In genomic region chr13:55810947-55811346, GRCm38 (mm10) we compare ENCODE assay signal across 25 mouse cellular contexts. TPM values are rescaled to one million over a fixed set of nuclear protein-coding genes. Genes with fewer than 3 reads are reported as not detected.
DNase-seq lines count a peak whose midpoint lies in the region; ATAC-seq lines count a peak whose summit lies in the region.
"Had no signal": no experiment of that assay in that cellular context is flagged by ENCODE, and none has a peak within 500 bp of the region (broad histone marks: within the 10 kb centered on the region; RNA-seq: fewer than 3 reads in every experiment).

No protein-coding gene starts in this region.

- H3K9ac ChIP-seq in lung, embryonic 16.5 days (ENCODE audit: low read length): no peak overlapping the region
- no peak overlapping the region for H3K9ac ChIP-seq in stomach, embryonic 16.5 days (ENCODE audit: low read length)
- H3K9ac ChIP-seq: embryonic facial prominence, embryonic 13.5 days; hindbrain, embryonic 12.5 days; liver, embryonic 13.5 days; midbrain, embryonic 13.5 days; neural tube, embryonic 12.5 days had no signal

- 0 out of 2 replicates have a peak, but pooled peaks cover 5% of the 10 kb centered on the region for H3K4me1 ChIP-seq in lung, embryonic 16.5 days (replicated peaks; ENCODE audit: control insufficient read depth, insufficient read depth, low read length)
- H3K4me1 ChIP-seq in stomach, embryonic 16.5 days (ENCODE audit: control insufficient read depth, insufficient read depth, low read length): no peaks in the 10 kb centered on the region
- H3K4me1 ChIP-seq in hindbrain, embryonic 10.5 days (replicated peaks): 0 out of 2 replicates have a peak, but pooled peaks cover 4% of the 10 kb centered on the region
- H3K4me1 ChIP-seq: hindbrain, embryonic 12.5 days; liver, embryonic 13.5 days; midbrain, embryonic 13.5 days; neural tube, embryonic 12.5 days had no signal

- ATAC-seq in lung, embryonic 16.5 days (ENCODE audit: low read depth): 0 out of 2 replicates have a peak, but pooled peaks have one; percentile 49
- ATAC-seq in stomach, embryonic 16.5 days (ENCODE audit: insufficient read depth, low FRiP score): peak; percentile 70; the same call in 1 of the 2 replicates
- ATAC-seq: forebrain, embryonic 16.5 days; midbrain, embryonic 13.5 days had no signal

- no peaks in the 10 kb centered on the region for H3K9me3 ChIP-seq in lung, embryonic 16.5 days (ENCODE audit: control insufficient read depth, low read length)
- no peaks in the 10 kb centered on the region for H3K9me3 ChIP-seq in stomach, embryonic 16.5 days (replicated peaks; ENCODE audit: control insufficient read depth, low read length)
- H3K9me3 ChIP-seq in hindbrain, embryonic 10.5 days: no peaks in the 10 kb centered on the region
- H3K9me3 ChIP-seq: embryonic facial prominence, embryonic 13.5 days; hindbrain, embryonic 12.5 days; liver, embryonic 13.5 days; midbrain, embryonic 13.5 days; neural tube, embryonic 12.5 days had no signal

- DNase-seq in layer of hippocampus, postnatal 10 days (ENCODE audit: low spot score in 2 of 2): peak; percentile 44 to 56
- DNase-seq in layer of hippocampus, adult 9-10 months (ENCODE audit: low spot score): no peak
- no peak for DNase-seq in lung, postnatal 4 days
- DNase-seq in lung, postnatal 10 days: peak; percentile 18
- no peak for DNase-seq in hindbrain, embryonic 10.5 days (ENCODE audit: low spot score)
- DNase-seq: cerebellum, adult 8-10 months; heart, postnatal 10 days; kidney, adult 18-20 months; layer of hippocampus, postnatal 36 days; liver, embryonic 13.5 days; thymus, adult 2 months had no signal

- H3K36me3 ChIP-seq in lung, embryonic 16.5 days (ENCODE audit: control insufficient read depth, insufficient read depth, low read length): no peaks in the 10 kb centered on the region
- no peaks in the 10 kb centered on the region for H3K36me3 ChIP-seq in stomach, embryonic 16.5 days (ENCODE audit: control insufficient read depth, insufficient read depth, low read length)
- H3K36me3 ChIP-seq in hindbrain, embryonic 10.5 days: no peaks in the 10 kb centered on the region
- H3K36me3 ChIP-seq: embryonic facial prominence, embryonic 13.5 days; hindbrain, embryonic 12.5 days; liver, embryonic 13.5 days; midbrain, embryonic 13.5 days; neural tube, embryonic 12.5 days had no signal

- no peak overlapping the region for H3K4me2 ChIP-seq in lung, embryonic 16.5 days (ENCODE audit: low read depth, low read length)
- no peak overlapping the region for H3K4me2 ChIP-seq in stomach, embryonic 16.5 days (ENCODE audit: low read depth, low read length)
- H3K4me2 ChIP-seq: embryonic facial prominence, embryonic 13.5 days; heart, embryonic 11.5 days; hindbrain, embryonic 12.5 days; liver, embryonic 13.5 days; midbrain, embryonic 13.5 days; neural tube, embryonic 12.5 days had no signal

- no peak overlapping the region for H3K27ac ChIP-seq in lung, embryonic 16.5 days (ENCODE audit: low read length)
- H3K27ac ChIP-seq in stomach, embryonic 16.5 days (ENCODE audit: low read length): peak overlapping the region; percentile 2; the same call in 1 of the 2 replicates
- no peak overlapping the region for H3K27ac ChIP-seq in hindbrain, embryonic 10.5 days
- H3K27ac ChIP-seq: embryonic facial prominence, embryonic 13.5 days; hindbrain, embryonic 12.5 days; kidney, postnatal 0 days; liver, embryonic 13.5 days; midbrain, embryonic 13.5 days; neural tube, embryonic 12.5 days had no signal

- H3K4me3 ChIP-seq in lung, embryonic 16.5 days (ENCODE audit: low read length): no peak overlapping the region
- no peak overlapping the region for H3K4me3 ChIP-seq in stomach, embryonic 16.5 days (replicated peaks; ENCODE audit: low read length)
- no peak overlapping the region for H3K4me3 ChIP-seq in hindbrain, embryonic 10.5 days
- H3K4me3 ChIP-seq: embryonic facial prominence, embryonic 13.5 days; hindbrain, embryonic 12.5 days; liver, embryonic 13.5 days; midbrain, embryonic 13.5 days; neural tube, embryonic 12.5 days had no signal

- WGBS in lung, embryonic 16.5 days: 56% methylated on average over 5 of the region's 5 CpGs
- 53% methylated on average over 5 of the region's 5 CpGs for WGBS in stomach, embryonic 16.5 days
- WGBS in hindbrain, embryonic 10.5 days: 81% methylated on average over 5 of the region's 5 CpGs

- H3K27me3 ChIP-seq in lung, embryonic 16.5 days (ENCODE audit: control insufficient read depth, insufficient read depth, low read depth, low read length): no peaks in the 10 kb centered on the region
- H3K27me3 ChIP-seq in stomach, embryonic 16.5 days (ENCODE audit: control insufficient read depth, insufficient read depth, low read length): no peaks in the 10 kb centered on the region
- H3K27me3 ChIP-seq in hindbrain, embryonic 10.5 days (ENCODE audit: insufficient read depth, poor library complexity, severe bottlenecking): no peaks in the 10 kb centered on the region; the same call in 1 of the 2 replicates
- H3K27me3 ChIP-seq: embryonic facial prominence, embryonic 13.5 days; neural tube, embryonic 12.5 days had no signal

RNA-seq across cellular contexts. Expression of gene Pitx1, which starts 25.0 kb away (rescaled TPM):
- total RNA-seq in layer of hippocampus, postnatal 10 days (2021): not detected
- 0.36 and 0.47 TPM in 2 replicates for polyA plus RNA-seq in lung, embryonic 16.5 days (2015; fragmentation: Nextera tagmentation; extraction: Ambion mirVana)
- polyA plus RNA-seq in stomach, embryonic 16.5 days (2015; fragmentation: Nextera tagmentation; extraction: Ambion mirVana): 106 and 110 TPM in 2 replicates
- polyA plus RNA-seq in hindbrain, embryonic 10.5 days (2016; fragmentation: Nextera tagmentation; extraction: Ambion mirVana): 0.47 and 0.80 TPM in 2 replicates
- total RNA-seq: granulocyte monocyte progenitor cell, adult 5-6 weeks; heart, postnatal 10 days; layer of hippocampus, postnatal 36 days; left cerebral cortex, postnatal 14 days; megakaryocyte, adult 5-6 weeks had no signal
- polyA plus RNA-seq: cortical plate, adult 2 months; forebrain, embryonic 16.5 days; spleen, adult 2 months had no signal

RNA-seq across cellular contexts. Expression of gene Catsper3, which starts 26.6 kb away (rescaled TPM):
- under 1 TPM in 1 of 2 experiments, not detected in 1; 0.37 TPM for total RNA-seq in layer of hippocampus, postnatal 10 days (2021)
- not detected in 2 replicates for polyA plus RNA-seq in lung, embryonic 16.5 days (2015; fragmentation: Nextera tagmentation; extraction: Ambion mirVana)
- polyA plus RNA-seq in stomach, embryonic 16.5 days (2015; fragmentation: Nextera tagmentation; extraction: Ambion mirVana): 0.10 TPM in 1 of 2 replicates, not detected in the other
- not detected in 2 replicates for polyA plus RNA-seq in hindbrain, embryonic 10.5 days (2016; fragmentation: Nextera tagmentation; extraction: Ambion mirVana)
- total RNA-seq: granulocyte monocyte progenitor cell, adult 5-6 weeks; megakaryocyte, adult 5-6 weeks had no signal
- polyA plus RNA-seq: embryonic facial prominence, embryonic 13.5 days; forebrain, embryonic 16.5 days; hindbrain, embryonic 12.5 days; liver, embryonic 13.5 days; neural tube, embryonic 12.5 days; thymus, adult 2 months had no signal

Comparison
In these comparisons a context has a peak if more than half of its experiments do, and no peak if none do; other contexts are left out.
1. DNase-seq: peak in layer of hippocampus, postnatal 10 days (2 of 2) and lung, postnatal 10 days (single experiment); none in layer of hippocampus, adult 9-10 months (single experiment), lung, postnatal 4 days (0 of 2) and hindbrain, embryonic 10.5 days (single experiment).
2. RNA of gene Pitx1, which starts 25.0 kb away (polyA plus RNA-seq): 106 to 110 TPM in stomach, embryonic 16.5 days; 0.47 to 0.80 TPM in hindbrain, embryonic 10.5 days and 0.36 to 0.47 TPM in lung, embryonic 16.5 days; every median in the first group is over 10 times any median in the second.